21 mouse cellular contexts compared by ENCODE assay signal in the genomic region with DNA sequence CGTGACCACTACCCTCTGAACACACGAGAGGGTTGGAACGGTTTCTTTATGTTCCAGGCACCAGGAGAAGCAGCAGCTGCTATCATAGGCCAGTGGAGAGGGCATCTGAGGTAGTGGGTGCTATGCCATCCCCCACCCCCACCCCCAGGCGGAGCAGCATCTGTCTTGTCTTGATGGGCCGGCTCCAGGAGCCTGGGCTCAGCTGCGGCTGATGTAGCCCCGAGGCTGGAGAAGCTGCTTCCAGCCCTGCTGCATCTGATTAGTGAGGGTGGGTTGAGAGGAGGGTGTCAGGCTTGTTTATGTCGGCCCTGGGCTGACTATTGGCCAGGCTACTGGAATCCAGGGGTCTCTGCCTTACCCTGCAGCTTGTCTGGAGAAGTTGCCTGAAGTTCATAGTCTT. TPM values are rescaled to one million over a fixed set of nuclear protein-coding genes. Genes with fewer than 3 reads are reported as not detected.
DNase-seq lines count a peak whose midpoint lies in the region; ATAC-seq and TF ChIP-seq lines count a peak whose summit lies in the region.
"Had no signal": no experiment of that assay in that cellular context is flagged by ENCODE, and none has a peak within 500 bp of the region (broad histone marks: within the 10 kb centered on the region; RNA-seq: fewer than 3 reads in every experiment).

No protein-coding gene starts in this region.

- no peaks in the 10 kb centered on the region for H3K9me3 ChIP-seq in neural tube, embryonic 11.5 days (ENCODE audit: control insufficient read depth, low read length)
- H3K9me3 ChIP-seq in neural tube, embryonic 15.5 days (replicated peaks) = no peaks in the 10 kb centered on the region
- H3K9me3 ChIP-seq in hindbrain, embryonic 14.5 days (ENCODE audit: control insufficient read depth, low read length) = no peaks in the 10 kb centered on the region
- H3K9me3 ChIP-seq: embryonic facial prominence, embryonic 15.5 days; forebrain, embryonic 13.5 days; heart, embryonic 13.5 days; liver, embryonic 13.5 days had no signal

- intact Hi-C loops in gastrocnemius, adult 2 months (cut with DNase I) = no loop called here

- no peaks in the 10 kb centered on the region for H3K4me1 ChIP-seq in neural tube, embryonic 11.5 days (ENCODE audit: control insufficient read depth, insufficient read depth, low read length)
- H3K4me1 ChIP-seq in neural tube, embryonic 15.5 days = no peaks in the 10 kb centered on the region
- no peaks in the 10 kb centered on the region for H3K4me1 ChIP-seq in hindbrain, embryonic 14.5 days (replicated peaks; ENCODE audit: control insufficient read depth, insufficient read depth, low read length)
- H3K4me1 ChIP-seq: heart, embryonic 13.5 days; liver, embryonic 13.5 days had no signal

- H3K27ac ChIP-seq in gastrocnemius, adult 2 months = no peak overlapping the region
- H3K27ac ChIP-seq in neural tube, embryonic 11.5 days (ENCODE audit: low read depth, low read length) = no peak overlapping the region
- H3K27ac ChIP-seq in neural tube, embryonic 15.5 days (replicated peaks) = no peak overlapping the region
- no peak overlapping the region; the same call in 1 of the 2 replicates for H3K27ac ChIP-seq in hindbrain, embryonic 14.5 days
- H3K27ac ChIP-seq: embryonic facial prominence, embryonic 15.5 days; forebrain, embryonic 13.5 days; heart, embryonic 13.5 days; liver, embryonic 13.5 days had no signal

- H3K36me3 ChIP-seq in neural tube, embryonic 11.5 days (ENCODE audit: control insufficient read depth, insufficient read depth, low read length) = no peaks in the 10 kb centered on the region
- H3K36me3 ChIP-seq in neural tube, embryonic 15.5 days = peaks cover 37% of the 10 kb centered on the region
- H3K36me3 ChIP-seq in hindbrain, embryonic 14.5 days (replicated peaks; ENCODE audit: control insufficient read depth, insufficient read depth) = peaks cover 7% of the 10 kb centered on the region; the same call in 1 of the 2 replicates

- ATAC-seq in neural tube, embryonic 11.5 days (ENCODE audit: insufficient read depth, low FRiP score, low TSS enrichment) = no peak
- no peak for ATAC-seq in neural tube, embryonic 15.5 days (ENCODE audit: low FRiP score)
- ATAC-seq in hindbrain, embryonic 14.5 days (ENCODE audit: low FRiP score) = peak; percentile 60; the same call in 1 of the 2 replicates
- no peak for ATAC-seq in monocyte, adult 5-6 weeks (replicated peaks; ENCODE audit: insufficient number of reproducible peaks, low FRiP score, low TSS enrichment, poor library complexity, severe bottlenecking)
- ATAC-seq: forebrain, embryonic 13.5 days; Patski had no signal

- H3K4me2 ChIP-seq in neural tube, embryonic 11.5 days (ENCODE audit: low read depth) = no peak overlapping the region
- no peak overlapping the region for H3K4me2 ChIP-seq in neural tube, embryonic 15.5 days
- no peak overlapping the region for H3K4me2 ChIP-seq in hindbrain, embryonic 14.5 days (replicated peaks)
- H3K4me2 ChIP-seq: embryonic facial prominence, embryonic 15.5 days; forebrain, embryonic 13.5 days; heart, embryonic 13.5 days; liver, embryonic 13.5 days had no signal

- H3K27me3 ChIP-seq in neural tube, embryonic 11.5 days (ENCODE audit: control insufficient read depth, insufficient read depth, low read length) = no peaks in the 10 kb centered on the region
- H3K27me3 ChIP-seq in neural tube, embryonic 15.5 days (replicated peaks) = no peaks in the 10 kb centered on the region
- no peaks in the 10 kb centered on the region for H3K27me3 ChIP-seq in hindbrain, embryonic 14.5 days (ENCODE audit: control insufficient read depth, insufficient read depth, low read length)
- H3K27me3 ChIP-seq: embryonic facial prominence, embryonic 15.5 days; forebrain, embryonic 13.5 days; heart, embryonic 13.5 days; liver, embryonic 13.5 days; Patski had no signal

- H3K4me3 ChIP-seq in gastrocnemius, adult 2 months = no peak overlapping the region
- H3K4me3 ChIP-seq in neural tube, embryonic 11.5 days (ENCODE audit: low read depth, low read length) = no peak overlapping the region
- H3K4me3 ChIP-seq in neural tube, embryonic 15.5 days (replicated peaks) = no peak overlapping the region
- no peak overlapping the region for H3K4me3 ChIP-seq in hindbrain, embryonic 14.5 days (replicated peaks; ENCODE audit: low read length)
- H3K4me3 ChIP-seq: embryonic facial prominence, embryonic 15.5 days; forebrain, embryonic 13.5 days; heart, embryonic 13.5 days; liver, embryonic 13.5 days; megakaryocyte, embryonic 14.5 days had no signal

- no peak overlapping the region for H3K9ac ChIP-seq in neural tube, embryonic 11.5 days (ENCODE audit: low read length)
- H3K9ac ChIP-seq in neural tube, embryonic 15.5 days (replicated peaks) = no peak overlapping the region
- no peak overlapping the region for H3K9ac ChIP-seq in hindbrain, embryonic 14.5 days
- H3K9ac ChIP-seq: embryonic facial prominence, embryonic 15.5 days; forebrain, embryonic 13.5 days; heart, embryonic 13.5 days; liver, embryonic 13.5 days had no signal

- 54% methylated on average over 8 of the region's 8 CpGs for WGBS in neural tube, embryonic 11.5 days
- 27% methylated on average over 8 of the region's 8 CpGs for WGBS in neural tube, embryonic 15.5 days
- 40% methylated on average over 8 of the region's 8 CpGs for WGBS in hindbrain, embryonic 14.5 days

- no peak for TF ChIP-seq CTCF in gastrocnemius, adult 2 months (IDR thresholded peaks at IDR 0.05)

- peak; percentile 46 for DNase-seq in gastrocnemius, adult 2 months
- no peak for DNase-seq in gastrocnemius, adult 18-20 months (ENCODE audit: low spot score)
- peak; percentile 51 for DNase-seq in neural tube, embryonic 11.5 days (ENCODE audit: low spot score)
- DNase-seq in hindbrain, embryonic 14.5 days (ENCODE audit: low spot score) = no peak
- peak; percentile 32 for DNase-seq in retina, embryonic 14.5 days (ENCODE audit: low spot score)
- DNase-seq in thymus, postnatal 36 days = no peak
- DNase-seq: B cell, adult 2 months; cerebellum, postnatal 36 days; gastrocnemius, postnatal 36 days; kidney, adult 8-10 months; liver, embryonic 13.5 days; lung, postnatal 10 days; right cerebral cortex, postnatal 14 days had no signal

RNA-seq across cellular contexts. Expression of a gene that starts 33.7 kb away (rescaled TPM):
- 10 to 100 TPM; 13.0 to 35.4 TPM for total RNA-seq in gastrocnemius, adult 2 months (2021)
- 10 to 100 TPM; 20.6 to 30.0 TPM for total RNA-seq in gastrocnemius, adult 18-20 months (2021)
- polyA plus RNA-seq in neural tube, embryonic 11.5 days (2014; fragmentation: Nextera tagmentation; extraction: Ambion mirVana) = 0.12 and 0.29 TPM in 2 replicates
- polyA plus RNA-seq in neural tube, embryonic 15.5 days (2015; fragmentation: Nextera tagmentation; extraction: Ambion mirVana) = 0.58 and 0.79 TPM in 2 replicates
- 0.33 and 0.84 TPM in 2 replicates for polyA plus RNA-seq in hindbrain, embryonic 14.5 days (2014; fragmentation: Nextera tagmentation; extraction: Ambion mirVana)
- total RNA-seq in monocyte, adult 5-6 weeks (2017) = not detected in 3 replicates
- total RNA-seq: layer of hippocampus, postnatal 25 days had no signal
- polyA plus RNA-seq: heart, embryonic 13.5 days; Patski had no signal

RNA-seq across cellular contexts. Expression of a gene that starts 36.1 kb away (rescaled TPM):
- 1 to 10 TPM; 3.6 to 3.9 TPM for total RNA-seq in gastrocnemius, adult 2 months (2021)
- 1 to 10 TPM; 3.6 to 3.7 TPM for total RNA-seq in gastrocnemius, adult 18-20 months (2021)
- polyA plus RNA-seq in neural tube, embryonic 11.5 days (2014; fragmentation: Nextera tagmentation; extraction: Ambion mirVana) = 4.9 and 6.1 TPM in 2 replicates
- 6.4 and 8.9 TPM in 2 replicates for polyA plus RNA-seq in neural tube, embryonic 15.5 days (2015; fragmentation: Nextera tagmentation; extraction: Ambion mirVana)
- 6.3 and 7.9 TPM in 2 replicates for polyA plus RNA-seq in hindbrain, embryonic 14.5 days (2014; fragmentation: Nextera tagmentation; extraction: Ambion mirVana)
- 1.9 to 3.1 TPM (median 2.3 TPM) in 3 replicates for total RNA-seq in monocyte, adult 5-6 weeks (2017)

Comparison
In these comparisons a context has a peak if more than half of its experiments do, and no peak if none do; other contexts are left out.
1. DNase-seq: peak in gastrocnemius, adult 2 months (single experiment), neural tube, embryonic 11.5 days (single experiment) and retina, embryonic 14.5 days (single experiment); none in gastrocnemius, adult 18-20 months (single experiment), hindbrain, embryonic 14.5 days (single experiment) and thymus, postnatal 36 days (0 of 2).
2. RNA of a gene that starts 33.7 kb away (total RNA-seq): 13.0 to 35.4 TPM in gastrocnemius, adult 2 months and 20.6 to 30.0 TPM in gastrocnemius, adult 18-20 months; not detected in monocyte, adult 5-6 weeks; every median in the first group is over 10 times any median in the second.